Mouse (Mus musculus): ENCODE data around the gene Zfp512b. TPM values are rescaled to one million over a fixed set of nuclear protein-coding genes. Genes with fewer than 3 reads are reported as not detected.

Zfp512b gene
- 49.7 and 56.4 TPM in 2 replicates for polyA plus RNA-seq (2015; fragmentation: Nextera tagmentation; extraction: Ambion mirVana)

DNA sequence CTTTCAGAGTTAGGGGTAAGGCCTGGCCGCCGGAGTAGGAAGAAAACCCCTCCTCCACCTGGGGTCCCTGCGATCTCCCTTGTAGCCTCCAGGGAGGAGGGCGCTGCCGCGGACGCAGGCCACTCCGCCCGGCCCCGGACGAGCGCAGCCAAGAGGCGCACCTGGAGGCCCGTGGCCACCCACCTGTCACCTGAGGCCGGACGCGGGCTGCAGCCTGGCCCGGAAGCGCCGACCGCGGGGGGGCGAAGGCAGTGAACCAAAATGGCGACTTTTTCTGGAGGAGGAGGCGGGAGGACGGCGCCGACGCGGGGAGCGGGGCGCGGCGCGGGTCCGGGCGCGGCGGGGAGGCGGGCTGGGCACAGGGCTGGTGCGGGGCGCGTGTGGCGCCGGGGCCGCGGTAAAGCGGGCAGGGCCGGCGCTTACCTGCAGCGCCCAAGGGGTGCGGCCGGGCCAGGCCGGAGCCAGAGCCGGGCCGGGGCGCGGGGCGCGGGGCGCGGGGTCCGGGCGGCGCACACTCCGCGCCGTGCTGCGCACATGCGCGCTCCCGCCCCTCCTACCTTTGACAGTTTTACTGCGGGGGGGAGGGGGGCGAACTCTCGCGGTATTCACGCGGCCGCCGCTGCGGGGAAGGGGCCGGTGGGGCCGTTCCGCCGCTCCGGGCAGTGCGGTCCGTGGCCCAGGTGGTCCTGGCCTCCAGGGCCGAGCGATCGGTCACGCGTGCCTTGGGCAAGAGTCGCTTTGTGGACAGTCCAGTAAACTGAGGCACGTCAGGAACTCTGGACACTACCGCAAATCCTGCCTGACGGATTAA is at the start of gene Zfp512b:
TSS of gene Zfp512b (minus strand) at position 573 of the 811 bp plus-strand sequence.
- peak within 1 kb of the TSS; percentile 96 for H3K4me3 ChIP-seq
- H3K4me1 ChIP-seq, result peaks cover 26% of the 10 kb centered on the region
- peak within 1 kb of the TSS; percentile 92 for H3K4me2 ChIP-seq
- peaks cover 46% of the 10 kb centered on the region for H3K36me3 ChIP-seq (ENCODE audit: poor library complexity, severe bottlenecking)
- WGBS, result under 1% methylated on average over 90 of the region's 97 CpGs
- H3K9ac ChIP-seq, result peak within 1 kb of the TSS; percentile 92
- peak within 1 kb of the TSS; percentile 85 for H3K27ac ChIP-seq
- H3K9me3 ChIP-seq (replicated peaks), result no peaks in the 10 kb centered on the region
- peak; percentile 90 for ATAC-seq
- no peaks in the 10 kb centered on the region for H3K27me3 ChIP-seq

DNA sequence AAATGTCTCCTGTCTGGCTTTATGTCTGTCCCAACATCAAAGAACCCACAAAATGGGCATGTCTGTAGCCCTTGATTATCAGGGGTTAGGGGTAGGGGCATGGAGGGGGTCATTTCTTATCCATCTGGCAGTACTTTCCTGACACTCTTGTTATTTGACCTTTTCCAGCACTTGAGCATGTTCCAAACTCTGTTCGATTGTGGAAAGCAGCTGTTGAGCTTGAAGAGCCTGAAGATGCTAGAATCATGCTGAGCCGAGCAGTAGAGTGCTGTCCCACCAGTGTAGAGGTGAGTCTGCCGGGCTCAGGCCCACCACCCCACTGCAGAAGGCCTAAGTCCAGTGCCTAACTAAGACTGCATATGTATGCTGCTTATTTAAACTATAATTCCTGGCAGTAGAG is 43.3 kb upstream of the Zfp512b start:
- ATAC-seq, result no peak
- H3K4me1 ChIP-seq, result no peaks in the 10 kb centered on the region
- peaks cover 81% of the 10 kb centered on the region for H3K36me3 ChIP-seq (ENCODE audit: poor library complexity, severe bottlenecking)
- no peaks in the 10 kb centered on the region for H3K9me3 ChIP-seq (replicated peaks)
- no peak overlapping the region for H3K27ac ChIP-seq
- no peak overlapping the region for H3K4me2 ChIP-seq
- H3K9ac ChIP-seq, result no peak overlapping the region
- WGBS, result 92% methylated on average over 3 of the region's 3 CpGs
- no peaks in the 10 kb centered on the region for H3K27me3 ChIP-seq
- no peak overlapping the region for H3K4me3 ChIP-seq

DNA sequence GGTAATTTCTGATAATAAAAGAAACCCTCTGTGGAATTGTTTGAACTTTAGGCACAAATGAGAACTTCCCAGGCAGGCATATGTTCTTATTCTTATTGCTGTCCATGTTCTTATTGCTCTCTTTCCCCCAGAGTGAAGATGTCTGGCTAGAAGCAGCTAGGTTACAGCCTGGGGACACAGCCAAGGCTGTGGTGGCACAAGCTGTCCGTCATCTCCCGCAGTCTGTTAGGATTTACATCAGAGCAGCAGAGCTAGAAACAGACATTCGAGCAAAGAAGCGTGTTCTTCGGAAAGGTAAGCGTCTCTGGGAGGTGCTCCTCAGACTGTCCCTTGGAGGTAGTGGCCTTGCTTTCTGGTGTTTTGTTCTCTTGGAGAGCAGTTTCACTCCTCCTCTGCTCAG is 40.0 kb upstream of the Zfp512b start:
- Histone ChIP-seq H3K4me2 (no peak overlapping the region), H3K27ac (no peak overlapping the region), H3K27me3 (no peaks in the 10 kb centered on the region), H3K4me1 (no peaks in the 10 kb centered on the region), H3K9ac (no peak overlapping the region), H3K9me3 (replicated peaks) (no peaks in the 10 kb centered on the region), H3K4me3 (no peak overlapping the region), H3K36me3 (ENCODE audit: poor library complexity, severe bottlenecking) (peaks cover 66% of the 10 kb centered on the region)
- ATAC-seq, result no peak
- WGBS, result 94% methylated on average over 6 of the region's 6 CpGs

DNA sequence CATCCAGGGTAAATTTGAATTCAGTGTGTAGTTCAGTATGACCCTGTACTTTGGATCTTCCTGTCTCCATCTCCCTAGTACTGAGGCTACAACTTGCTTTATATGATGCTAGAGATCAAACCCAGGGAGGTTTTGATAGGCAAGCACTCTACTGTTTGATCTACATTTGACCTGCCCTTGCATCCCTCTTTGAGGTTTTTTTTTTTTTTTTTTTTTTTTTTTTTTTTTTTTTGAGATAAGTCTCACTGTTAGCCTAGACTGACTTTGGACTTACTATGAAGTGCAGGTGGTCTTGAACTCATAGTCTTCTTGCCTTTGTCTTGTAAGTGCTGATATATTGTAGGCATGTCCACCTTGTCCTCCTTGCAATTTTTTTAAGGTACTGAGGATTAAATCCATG is 35.9 kb upstream of the Zfp512b start:
- H3K36me3 ChIP-seq (ENCODE audit: poor library complexity, severe bottlenecking), result peaks cover 55% of the 10 kb centered on the region
- H3K4me1 ChIP-seq, result no peaks in the 10 kb centered on the region
- ATAC-seq, result no peak
- no peak overlapping the region for H3K4me2 ChIP-seq
- no peaks in the 10 kb centered on the region for H3K9me3 ChIP-seq (replicated peaks)
- H3K4me3 ChIP-seq, result no peak overlapping the region
- H3K9ac ChIP-seq, result no peak overlapping the region
- no peak overlapping the region for H3K27ac ChIP-seq
- H3K27me3 ChIP-seq, result no peaks in the 10 kb centered on the region

GRCm38 (mm10) chr2:181623401-181623800 is 30.8 kb upstream of the Zfp512b start:
- no peak overlapping the region for H3K4me2 ChIP-seq
- peaks cover 71% of the 10 kb centered on the region for H3K36me3 ChIP-seq (ENCODE audit: poor library complexity, severe bottlenecking)
- no peaks in the 10 kb centered on the region for H3K27me3 ChIP-seq
- no peaks in the 10 kb centered on the region for H3K9me3 ChIP-seq (replicated peaks)
- no peaks in the 10 kb centered on the region for H3K4me1 ChIP-seq
- H3K27ac ChIP-seq, result no peak overlapping the region
- no peak for ATAC-seq
- no peak overlapping the region for H3K4me3 ChIP-seq
- no peak overlapping the region for H3K9ac ChIP-seq

- Histone ChIP-seq H3K9ac (no peak overlapping the region), H3K4me1 (no peaks in the 10 kb centered on the region), H3K4me3 (no peak overlapping the region), H3K4me2 (no peak overlapping the region), H3K27ac (no peak overlapping the region), H3K36me3 (ENCODE audit: poor library complexity, severe bottlenecking) (peaks cover 72% of the 10 kb centered on the region), H3K9me3 (replicated peaks) (no peaks in the 10 kb centered on the region), H3K27me3 (no peaks in the 10 kb centered on the region)
- ATAC-seq, result no peak
- 87% methylated on average over 5 of the region's 5 CpGs for WGBS
These were observed 26.3 kb upstream of the Zfp512b start for GRCm38 (mm10) chr2:181618761-181619495.

DNA sequence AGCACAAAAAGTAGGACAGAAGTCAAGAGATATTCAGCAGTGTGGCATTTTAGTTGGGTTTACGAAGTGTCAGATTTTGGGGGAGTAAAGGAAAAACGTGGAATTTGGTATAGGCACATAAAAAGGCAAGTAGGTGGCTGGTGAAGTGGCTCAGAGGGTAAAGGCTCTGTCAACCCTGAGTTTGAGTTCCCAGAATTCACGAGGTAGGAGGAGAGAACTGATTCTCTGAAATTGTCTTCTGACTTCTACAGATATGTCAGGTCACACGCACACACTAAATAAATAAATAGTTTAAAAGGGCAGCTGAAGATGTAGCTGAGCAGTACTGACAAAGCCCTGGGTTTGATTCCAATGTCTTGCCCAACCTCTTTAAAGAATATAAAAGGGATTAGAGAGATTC is 9.8 kb upstream of the Zfp512b start:
- Histone ChIP-seq H3K27me3 (no peaks in the 10 kb centered on the region), H3K9me3 (replicated peaks) (no peaks in the 10 kb centered on the region), H3K9ac (no peak overlapping the region), H3K4me1 (peaks cover 35% of the 10 kb centered on the region), H3K4me3 (peak overlapping the region; percentile 88; the same call in 1 of the 2 replicates), H3K36me3 (ENCODE audit: poor library complexity, severe bottlenecking) (no peaks in the 10 kb centered on the region), H3K27ac (no peak overlapping the region), H3K4me2 (peak overlapping the region; percentile 75)
- 76% methylated on average over 4 of the region's 4 CpGs for WGBS
- no peak for ATAC-seq

GRCm38 (mm10) chr2:181601751-181602145 is 9.1 kb upstream of the Zfp512b start:
- no peaks in the 10 kb centered on the region for H3K9me3 ChIP-seq (replicated peaks)
- H3K9ac ChIP-seq, result peak overlapping the region; percentile 89
- H3K4me2 ChIP-seq, result peak overlapping the region; percentile 75
- H3K36me3 ChIP-seq (ENCODE audit: poor library complexity, severe bottlenecking), result peaks cover under 1% of the 10 kb centered on the region; the same call in 1 of the 2 replicates
- 30% methylated on average over 10 of the region's 10 CpGs for WGBS
- peaks cover 39% of the 10 kb centered on the region for H3K4me1 ChIP-seq
- peak overlapping the region; percentile 88 for H3K4me3 ChIP-seq
- H3K27ac ChIP-seq, result no peak overlapping the region
- no peaks in the 10 kb centered on the region for H3K27me3 ChIP-seq
- ATAC-seq, result no peak

DNA sequence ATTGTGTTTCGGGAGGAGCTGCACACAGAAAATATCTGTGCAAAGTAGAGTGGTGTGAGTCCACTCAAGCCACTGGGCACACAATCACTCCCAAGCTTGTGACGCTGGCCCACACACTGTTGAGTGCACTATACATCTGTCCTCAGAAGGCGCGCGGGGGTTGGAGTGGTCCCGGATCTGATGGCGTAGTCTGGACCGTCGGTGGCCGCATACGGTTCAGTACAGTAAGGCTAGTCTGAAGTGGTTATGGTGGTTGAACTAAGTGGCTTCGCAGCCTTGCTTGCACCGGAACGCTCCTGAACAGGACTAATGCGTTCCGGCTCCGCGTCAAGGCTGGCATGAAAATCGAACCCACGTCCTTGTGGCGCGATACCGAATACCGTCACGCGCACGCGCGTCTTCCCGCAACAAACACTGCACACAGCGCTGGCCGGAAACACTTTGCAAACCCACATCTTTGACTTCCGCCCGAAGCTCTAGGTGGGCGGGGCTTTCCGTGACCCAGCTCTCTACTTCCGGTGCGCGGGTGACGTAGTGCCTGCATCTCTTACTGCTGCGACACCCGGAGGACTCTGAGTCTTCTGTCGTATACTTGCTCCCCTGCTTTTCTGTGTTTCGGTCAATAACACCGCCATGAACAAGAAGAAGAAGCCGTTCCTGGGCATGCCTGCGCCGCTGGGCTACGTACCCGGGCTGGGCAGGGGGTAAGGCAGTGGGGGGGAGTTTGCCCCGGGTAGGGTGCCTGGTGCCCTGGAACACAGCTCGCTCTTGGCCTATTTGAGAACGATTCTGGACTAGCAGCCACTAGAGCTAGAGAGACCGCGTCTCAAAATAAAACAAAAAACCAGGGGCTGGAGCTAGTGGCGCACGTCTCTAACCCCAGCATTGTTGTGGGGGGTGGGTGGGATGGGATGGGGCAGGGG is 8.5 kb upstream of the Zfp512b start:
- Histone ChIP-seq H3K27ac (peak overlapping the region; percentile 74), H3K4me3 (peak overlapping the region; percentile 88), H3K9ac (peak overlapping the region; percentile 89), H3K36me3 (ENCODE audit: poor library complexity, severe bottlenecking) (peaks cover 7% of the 10 kb centered on the region), H3K4me1 (peaks cover 39% of the 10 kb centered on the region), H3K9me3 (replicated peaks) (no peaks in the 10 kb centered on the region), H3K4me2 (peak overlapping the region; percentile 75), H3K27me3 (no peaks in the 10 kb centered on the region)
- 1% methylated on average over 57 of the region's 57 CpGs for WGBS
- ATAC-seq, result peak; percentile 96

GRCm38 (mm10) chr2:181600226-181600758 is 7.7 kb upstream of the Zfp512b start:
- WGBS, result 70% methylated on average over 6 of the region's 6 CpGs
- H3K4me1 ChIP-seq, result peaks cover 39% of the 10 kb centered on the region
- peaks cover 15% of the 10 kb centered on the region for H3K36me3 ChIP-seq (ENCODE audit: poor library complexity, severe bottlenecking)

More at GRCm38 (mm10) chr2:181600226-181600758, 7.7 kb upstream of the Zfp512b start:
- H3K9me3 ChIP-seq (replicated peaks), result no peaks in the 10 kb centered on the region
- peak overlapping the region; percentile 51; the same call in 1 of the 2 replicates for H3K27ac ChIP-seq
- peak overlapping the region; percentile 88 for H3K4me3 ChIP-seq
- no peak for ATAC-seq
- peak overlapping the region; percentile 75 for H3K4me2 ChIP-seq
- no peaks in the 10 kb centered on the region for H3K27me3 ChIP-seq
- peak overlapping the region; percentile 89; the same call in 1 of the 2 replicates for H3K9ac ChIP-seq
